Mouse (Mus musculus) ES-Bruce4 (cell line): Measurements from ENCODE around the gene Ifi35. TPM values are rescaled to one million over a fixed set of nuclear protein-coding genes. Genes with fewer than 3 reads are reported as not detected.

Experiments used
- H3K27ac ChIP-seq: 2 replicates; pipeline ENCODE4 v1.5.1; 2012; ENCODE audit warnings: low read length, inconsistent platforms; ENCODE audit not compliant: insufficient read depth
- H3K27me3 ChIP-seq: 2 replicates; pipeline ENCODE4 v1.6.1; 2012; ENCODE audit warnings: mild to moderate bottlenecking, low read length, inconsistent platforms; ENCODE audit not compliant: control insufficient read depth, poor library complexity, insufficient read depth, severe bottlenecking
- H3K36me3 ChIP-seq: 2 replicates; pipeline ENCODE4 v1.6.1; 2012; ENCODE audit warnings: inconsistent platforms, mild to moderate bottlenecking, low read length, moderate library complexity; ENCODE audit not compliant: control insufficient read depth, poor library complexity, insufficient read depth, severe bottlenecking
- H3K4me1 ChIP-seq: one replicate; pipeline ENCODE4 v1.8.1; 2011; ENCODE audit warnings: low read length; ENCODE audit not compliant: control insufficient read depth, insufficient read depth
- H3K4me3 ChIP-seq: 2 replicates; pipeline ENCODE4 v1.5.1; 2011; ENCODE audit warnings: low read depth, mild to moderate bottlenecking, low read length
- H3K9ac ChIP-seq: 2 replicates; pipeline ENCODE4 v1.6.1; 2012; ENCODE audit warnings: low read depth, mild to moderate bottlenecking, inconsistent platforms; ENCODE audit not compliant: poor library complexity, severe bottlenecking
- H3K9me3 ChIP-seq: replicated peaks from 2 replicates; pipeline ENCODE4 v1.6.1; 2012; ENCODE audit warnings: mild to moderate bottlenecking, low read length, inconsistent platforms; ENCODE audit not compliant: control insufficient read depth, poor library complexity, insufficient read depth, severe bottlenecking
- CTCF ChIP-seq: IDR thresholded peaks from one replicate; pipeline ENCODE4 v1.8.1; 2011; ENCODE audit warnings: low read depth, low read length
- EP300 ChIP-seq: IDR thresholded peaks from 2 replicates; pipeline ENCODE4 v1.6.1; 2011; ENCODE audit warnings: low read depth, low read length; ENCODE audit not compliant: insufficient read depth
- POLR2A ChIP-seq: IDR thresholded peaks from one replicate; pipeline ENCODE4 v1.8.1; 2011; ENCODE audit warnings: low read length; ENCODE audit not compliant: insufficient read depth
- polyA plus RNA-seq: library from polyadenylated mRNA; stranded (reverse); fragments of >200 nt; gene quantifications from 2 replicates; pipeline ENCODE4 v1.2.4, GENCODE M21; 2011; ENCODE audit warnings: low read depth; ENCODE audit not compliant: missing spikeins, insufficient read depth, insufficient read length

The Ifi35 gene
- polyA plus RNA-seq, 1 experiment: 6.7 TPM

GRCm38 (mm10) chr11:101485509-101486028 is 37.4 kb downstream of the Ifi35 start:
- H3K36me3 ChIP-seq: peaks cover 32% of the 10 kb centered on the region
- no peak overlapping the region for H3K9ac ChIP-seq
- no peak overlapping the region for H3K27ac ChIP-seq
- H3K27me3 ChIP-seq: no peaks in the 10 kb centered on the region
- peaks cover 2% of the 10 kb centered on the region for H3K4me1 ChIP-seq
- TF ChIP-seq EP300 (no peak), POLR2A (no peak), CTCF (no peak)
- H3K4me3 ChIP-seq: no peak overlapping the region
- no peaks in the 10 kb centered on the region for H3K9me3 ChIP-seq

GRCm38 (mm10) chr11:101486126-101486525 is 37.9 kb downstream of the Ifi35 start:
- no peak for TF ChIP-seq EP300
- TF ChIP-seq CTCF: no peak
- Histone ChIP-seq H3K36me3 (peaks cover 34% of the 10 kb centered on the region), H3K9me3 (no peaks in the 10 kb centered on the region), H3K4me1 (no peaks in the 10 kb centered on the region), H3K27me3 (no peaks in the 10 kb centered on the region), H3K27ac (no peak overlapping the region), H3K4me3 (no peak overlapping the region), H3K9ac (no peak overlapping the region)

GRCm38 (mm10) chr11:101506269-101506780 is 58.1 kb downstream of the Ifi35 start:
- TF ChIP-seq EP300 (no peak), POLR2A (no peak), CTCF (no peak)
- H3K9me3 ChIP-seq: no peaks in the 10 kb centered on the region
- no peak overlapping the region for H3K27ac ChIP-seq
- no peaks in the 10 kb centered on the region for H3K4me1 ChIP-seq
- no peaks in the 10 kb centered on the region for H3K27me3 ChIP-seq
- no peak overlapping the region for H3K4me3 ChIP-seq
- H3K9ac ChIP-seq: no peak overlapping the region
- peaks cover 59% of the 10 kb centered on the region for H3K36me3 ChIP-seq

GRCm38 (mm10) chr11:101507090-101507489 is 58.9 kb downstream of the Ifi35 start:
- no peak overlapping the region for H3K27ac ChIP-seq
- H3K36me3 ChIP-seq: peaks cover 58% of the 10 kb centered on the region
- H3K9me3 ChIP-seq: no peaks in the 10 kb centered on the region

More at GRCm38 (mm10) chr11:101507090-101507489, 58.9 kb downstream of the Ifi35 start:
- no peaks in the 10 kb centered on the region for H3K4me1 ChIP-seq
- TF ChIP-seq POLR2A: no peak
- no peak for TF ChIP-seq CTCF
- TF ChIP-seq EP300: no peak
- H3K27me3 ChIP-seq: no peaks in the 10 kb centered on the region
- no peak overlapping the region for H3K4me3 ChIP-seq
- no peak overlapping the region for H3K9ac ChIP-seq

Other genes starting within 250 kb of the Ifi35 start
- 42.8 and 49.9 TPM in 2 replicates for gene Ezh1, start 221.9 kb upstream of the Ifi35 start, polyA plus RNA-seq
- gene Ramp2, start 202.4 kb upstream of the Ifi35 start, polyA plus RNA-seq: 3.4 and 4.9 TPM in 2 replicates
- 135 and 143 TPM in 2 replicates for gene Vps25, start 194.7 kb upstream of the Ifi35 start, polyA plus RNA-seq
- 0.85 and 0.96 TPM in 2 replicates for gene Wnk4, start 187.8 kb upstream of the Ifi35 start, polyA plus RNA-seq
- gene Cntd1, start 169.4 kb upstream of the Ifi35 start, polyA plus RNA-seq: 14.6 and 14.9 TPM in 2 replicates
- gene Coa3, start 169.3 kb upstream of the Ifi35 start, polyA plus RNA-seq: 44.8 and 53.0 TPM in 2 replicates
- gene Becn1, start 146.1 kb upstream of the Ifi35 start, polyA plus RNA-seq: 48.2 and 53.0 TPM in 2 replicates
- gene Psme3, start 132.2 kb upstream of the Ifi35 start, polyA plus RNA-seq: 161 and 168 TPM in 2 replicates
- gene Aoc2, start 123.3 kb upstream of the Ifi35 start, polyA plus RNA-seq: 3.5 and 5.8 TPM in 2 replicates
- gene Aoc3, start 117.8 kb upstream of the Ifi35 start, polyA plus RNA-seq: 0.84 and 0.94 TPM in 2 replicates
- gene G6pc, start 80.8 kb upstream of the Ifi35 start, polyA plus RNA-seq: not detected in 2 replicates
- gene Aarsd1, start 30.8 kb upstream of the Ifi35 start, polyA plus RNA-seq: 45.2 and 45.4 TPM in 2 replicates
- gene Gm27029, start 23.6 kb upstream of the Ifi35 start, polyA plus RNA-seq: 8.8 and 9.4 TPM in 2 replicates
- 5.4 and 5.8 TPM in 2 replicates for gene Rundc1, start 23.3 kb upstream of the Ifi35 start, polyA plus RNA-seq
- not detected in 2 replicates for gene Ptges3l, start 23.1 kb upstream of the Ifi35 start, polyA plus RNA-seq
- gene Rpl27, start 6.1 kb upstream of the Ifi35 start, polyA plus RNA-seq: 1,188 and 1,249 TPM in 2 replicates
- gene Rnd2, start 16.6 kb downstream of the Ifi35 start, polyA plus RNA-seq: 11.2 and 11.4 TPM in 2 replicates
- gene Vat1, start 17.8 kb downstream of the Ifi35 start, polyA plus RNA-seq: 91.2 and 101 TPM in 2 replicates
- gene Brca1, start 103.5 kb downstream of the Ifi35 start, polyA plus RNA-seq: 62.4 and 68.2 TPM in 2 replicates
- 245 and 262 TPM in 2 replicates for gene Nbr1, start 103.7 kb downstream of the Ifi35 start, polyA plus RNA-seq
- gene Tmem106a, start 133.8 kb downstream of the Ifi35 start, polyA plus RNA-seq: 5.8 and 9.2 TPM in 2 replicates
- gene Gm11634, start 150.8 kb downstream of the Ifi35 start, polyA plus RNA-seq: not detected in 2 replicates
- gene Rdm1, start 178.8 kb downstream of the Ifi35 start, polyA plus RNA-seq: 57.4 and 64.0 TPM in 2 replicates
- 5.1 and 5.3 TPM in 2 replicates for gene Arl4d, start 217.1 kb downstream of the Ifi35 start, polyA plus RNA-seq